Mouse (Mus musculus): ENCODE results near the gene Celsr2.

Celsr2 gene

DNA sequence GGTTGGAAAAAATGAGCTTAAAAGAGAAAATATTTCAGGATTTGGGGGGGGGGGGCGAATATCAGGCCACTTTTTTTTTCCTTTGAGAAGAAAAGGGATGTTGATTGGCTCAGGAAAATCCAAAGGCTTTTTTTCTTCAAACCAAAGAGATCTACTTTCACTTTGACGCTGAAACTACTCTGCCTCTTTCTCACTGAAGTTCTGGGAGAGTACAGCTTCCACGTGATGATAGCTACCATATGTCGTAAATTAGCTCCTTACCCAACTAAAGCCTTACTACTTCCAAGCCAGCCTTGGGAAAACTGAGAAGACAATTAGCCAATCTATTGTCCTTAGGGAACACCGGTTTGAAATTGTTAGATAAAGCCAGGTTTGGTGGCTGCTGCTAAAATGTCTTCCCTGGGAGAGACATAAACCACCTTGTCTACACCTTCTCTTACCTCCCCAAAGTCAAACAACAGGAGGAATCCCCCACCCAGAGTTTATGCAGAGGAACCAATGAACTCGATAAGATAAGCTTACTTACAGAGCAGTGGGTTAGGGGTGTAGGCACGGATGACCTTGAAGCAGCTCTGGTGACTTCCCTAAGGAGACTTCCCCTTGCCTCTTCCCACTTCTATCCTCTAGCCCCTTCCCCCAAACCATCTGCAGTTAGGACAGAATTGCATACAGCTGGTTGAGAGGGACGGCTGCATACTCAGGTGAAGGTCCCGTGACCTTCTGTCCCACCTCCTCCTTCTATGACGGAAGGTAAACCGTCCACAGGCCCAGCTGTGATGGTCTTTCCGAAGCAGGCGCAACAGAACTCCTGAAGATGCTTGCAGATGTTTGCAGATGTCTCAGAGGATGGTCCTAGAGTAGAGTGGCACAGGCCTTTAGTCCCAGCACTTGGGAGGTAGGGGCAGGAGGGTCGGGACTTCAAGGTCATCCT is 33.1 kb downstream of the Celsr2 start:
- intact Hi-C loops (cut with DNase I): loop anchor here (10.0 kb wide), 1 partner anchor 217 kb away; no protein-coding TSS in a partner anchor

GRCm38 (mm10) chr3:108380695-108381094 is 34.7 kb downstream of the Celsr2 start:
- intact Hi-C loops (cut with DNase I): loop anchor here (10.0 kb wide), 1 partner anchor 216 kb away; no protein-coding TSS in a partner anchor

DNA sequence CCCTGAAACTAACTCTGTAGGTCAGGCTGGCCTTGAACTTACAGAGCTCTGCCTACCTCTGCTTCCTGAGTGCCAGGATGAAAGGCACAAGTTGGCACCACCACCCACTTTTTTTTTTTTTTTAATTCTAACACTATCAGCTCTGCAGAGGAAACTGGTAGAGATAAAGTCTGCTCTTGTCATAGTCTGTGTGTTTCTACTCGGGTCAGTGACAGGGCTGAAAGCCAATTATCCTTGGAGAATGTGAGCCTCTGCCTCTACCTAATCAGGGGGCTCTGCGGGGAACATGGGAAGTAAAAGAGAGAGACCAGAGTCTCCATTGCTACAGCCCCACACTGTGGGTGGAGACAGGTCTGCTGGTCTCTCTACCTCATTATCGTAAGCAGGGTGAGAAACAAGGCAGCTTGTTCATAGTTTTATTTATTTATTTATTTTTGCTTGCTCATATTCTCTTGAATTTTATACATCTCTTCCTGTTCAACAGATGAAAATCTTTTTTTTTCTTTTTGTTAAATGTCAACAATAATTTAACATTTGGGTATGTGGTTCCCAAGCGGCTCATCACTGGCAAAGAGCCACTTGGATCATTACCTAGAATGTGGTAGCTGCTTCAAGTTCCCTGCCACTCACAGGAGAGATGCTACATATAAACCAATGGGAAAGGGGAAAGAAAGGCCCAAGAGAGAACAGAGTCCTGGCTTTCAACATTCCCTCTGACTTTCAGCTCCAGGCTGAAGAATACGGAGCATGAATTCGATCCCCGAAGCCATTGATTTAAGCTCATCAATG is 36.3 kb downstream of the Celsr2 start:
- intact Hi-C loops (cut with DNase I): no loop called here

- intact Hi-C loops (cut with DNase I): no loop called here
Measured at GRCm38 (mm10) chr3:108372691-108373090, 42.7 kb downstream of the Celsr2 start.

DNA sequence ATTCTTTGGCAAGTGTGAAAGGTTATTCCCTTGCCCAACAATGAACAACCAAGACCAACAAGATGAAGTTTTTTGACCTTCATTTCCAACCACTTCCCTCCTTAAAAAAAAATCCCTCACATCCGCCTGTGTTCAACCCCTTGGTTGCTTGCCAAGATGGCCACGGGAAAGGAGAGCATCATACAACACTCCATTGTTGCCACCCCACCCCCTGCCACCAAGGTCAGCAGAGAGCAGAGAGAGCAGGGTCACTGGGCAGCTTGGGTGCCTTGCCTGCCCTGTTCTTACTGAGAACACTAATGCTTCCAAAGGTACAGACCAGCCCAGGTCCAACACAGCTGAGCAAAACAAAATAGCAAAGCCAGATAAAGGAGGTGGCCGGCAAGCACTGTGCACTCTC is 43.1 kb downstream of the Celsr2 start:
- intact Hi-C loops (cut with DNase I): no loop called here

DNA sequence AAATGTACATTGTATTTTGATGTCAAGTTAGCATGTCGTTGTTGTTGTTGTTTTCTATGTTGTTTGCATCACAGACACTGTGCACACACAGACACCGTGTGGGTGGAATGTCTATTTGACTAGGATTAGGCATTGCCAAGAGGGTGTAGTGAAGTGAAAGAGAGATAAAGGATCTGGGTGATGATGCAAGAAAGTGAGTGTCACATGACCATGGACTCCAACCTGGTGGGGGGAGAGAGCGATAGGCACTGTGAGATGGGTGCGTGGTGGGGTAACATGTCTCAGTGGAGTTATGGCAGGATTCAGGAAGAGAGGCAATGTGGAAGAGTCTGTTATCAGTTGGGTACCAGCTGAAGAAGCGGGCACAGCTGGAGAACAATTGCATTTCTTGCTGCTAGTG is 46.6 kb downstream of the Celsr2 start:
- intact Hi-C loops (cut with DNase I): no loop called here

- intact Hi-C loops (cut with DNase I): no loop called here
Measured at GRCm38 (mm10) chr3:108367828-108368227, 47.5 kb downstream of the Celsr2 start.

- intact Hi-C loops (cut with DNase I): no loop called here
Measured at GRCm38 (mm10) chr3:108367173-108367572, 48.2 kb downstream of the Celsr2 start.

DNA sequence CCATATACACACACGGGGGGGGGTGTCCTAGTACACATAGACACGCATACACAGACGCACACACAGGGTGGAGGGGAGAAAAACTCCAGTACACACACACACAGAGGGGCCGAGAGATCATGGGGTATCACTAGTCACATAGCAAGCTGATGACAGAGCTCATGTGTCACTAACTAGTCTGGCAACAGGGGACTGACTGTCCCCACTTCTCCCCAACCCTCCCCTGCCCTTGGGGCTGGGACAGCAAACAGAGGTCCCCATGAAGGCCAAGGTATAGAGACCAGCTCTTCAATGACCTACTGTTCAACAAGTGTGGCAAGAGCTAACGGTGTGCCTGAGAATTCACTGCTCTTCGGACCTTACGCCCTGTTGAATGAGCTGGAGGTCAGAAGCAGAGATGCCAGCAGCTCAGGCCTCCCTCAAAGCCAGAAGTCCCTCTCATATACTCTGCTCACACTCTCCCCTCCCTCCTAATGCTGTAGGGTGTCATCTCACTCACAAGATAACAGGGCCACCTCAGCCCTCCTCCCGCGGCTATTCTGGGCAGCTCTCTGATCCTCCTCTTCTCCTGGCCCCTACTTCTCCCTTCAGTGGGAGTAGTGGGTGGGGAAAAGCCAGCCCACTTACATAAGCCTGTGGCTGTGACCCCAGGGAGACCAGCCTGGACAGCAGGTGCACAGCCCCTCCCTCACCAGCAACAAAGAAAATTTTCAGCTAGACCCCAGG is 50.9 kb downstream of the Celsr2 start, which contains the start of gene Mybphl:
Gene Mybphl, plus strand, starts transcription at position 642 of the 726 bp plus-strand sequence.
- intact Hi-C loops (cut with DNase I): no loop called here

DNA sequence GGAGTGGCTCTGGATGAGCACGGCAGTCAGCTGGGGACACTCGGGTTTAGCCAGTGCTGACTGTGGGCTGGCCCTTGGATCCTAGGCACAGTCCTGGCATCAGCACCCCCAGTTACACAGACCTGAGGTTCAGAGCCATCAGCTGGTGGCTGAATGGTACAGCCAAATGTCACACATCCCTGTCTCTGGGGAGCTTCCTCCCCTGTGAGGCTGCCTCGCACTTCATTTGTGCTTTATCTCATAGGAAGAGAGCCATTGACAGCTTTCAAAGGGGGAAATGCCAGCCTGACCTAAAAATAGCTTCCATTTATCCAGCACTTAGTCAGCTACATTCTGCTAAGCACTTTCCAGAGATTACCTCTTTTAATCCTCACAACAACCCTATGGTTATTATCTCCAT is 51.7 kb downstream of the Celsr2 start:
- intact Hi-C loops (cut with DNase I): no loop called here

DNA sequence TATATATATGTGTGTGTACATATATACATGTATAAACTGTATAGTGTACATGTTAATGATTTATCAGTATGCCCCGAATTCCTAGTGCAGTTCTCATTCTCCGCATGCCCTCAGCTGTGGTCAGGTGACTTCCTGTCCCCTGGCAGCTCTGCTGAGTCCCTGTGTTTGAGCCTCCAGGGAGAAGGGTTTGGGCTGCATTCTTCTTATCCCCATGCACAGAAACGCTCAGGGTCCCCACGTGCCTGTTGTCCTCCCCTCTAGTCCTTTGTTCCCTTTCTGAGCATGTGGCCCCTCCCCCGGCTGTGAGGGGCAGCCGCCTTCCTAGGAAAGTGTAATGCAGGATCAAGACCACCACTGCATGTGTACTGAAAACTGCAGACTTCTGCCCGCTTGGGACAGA is 54.5 kb downstream of the Celsr2 start:
- intact Hi-C loops (cut with DNase I): no loop called here

DNA sequence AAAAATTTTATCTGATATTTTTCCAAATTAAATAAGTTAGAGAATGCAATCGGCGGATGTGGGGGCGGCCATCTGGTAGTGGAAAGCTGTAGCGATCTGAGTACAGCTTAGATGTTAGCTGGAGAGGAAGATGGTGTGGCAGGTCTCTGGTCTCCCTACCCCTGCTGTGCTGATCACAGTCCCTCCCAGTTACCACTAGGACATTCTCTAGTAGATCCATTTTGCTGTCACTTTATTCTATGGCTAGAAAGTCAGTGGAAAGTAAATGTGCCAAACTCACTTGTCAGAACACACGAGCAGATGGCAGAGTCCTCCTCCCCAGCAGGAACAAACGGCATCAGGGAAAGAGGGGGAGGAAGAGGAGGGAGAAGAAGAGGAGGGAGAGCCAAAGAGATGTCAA is 56.9 kb downstream of the Celsr2 start:
- intact Hi-C loops (cut with DNase I): no loop called here

- intact Hi-C loops (cut with DNase I): no loop called here
Measured at GRCm38 (mm10) chr3:108357051-108357450, 58.3 kb downstream of the Celsr2 start.

- intact Hi-C loops (cut with DNase I): no loop called here
Measured at GRCm38 (mm10) chr3:108355245-108355644, 60.1 kb downstream of the Celsr2 start.

GRCm38 (mm10) chr3:108348376-108348775 is 67.0 kb downstream of the Celsr2 start:
- intact Hi-C loops (cut with DNase I): no loop called here

- intact Hi-C loops (cut with DNase I): no loop called here
Measured at GRCm38 (mm10) chr3:108345855-108346254, 69.5 kb downstream of the Celsr2 start.

GRCm38 (mm10) chr3:108342185-108342584 is 73.2 kb downstream of the Celsr2 start:
- intact Hi-C loops (cut with DNase I): no loop called here

DNA sequence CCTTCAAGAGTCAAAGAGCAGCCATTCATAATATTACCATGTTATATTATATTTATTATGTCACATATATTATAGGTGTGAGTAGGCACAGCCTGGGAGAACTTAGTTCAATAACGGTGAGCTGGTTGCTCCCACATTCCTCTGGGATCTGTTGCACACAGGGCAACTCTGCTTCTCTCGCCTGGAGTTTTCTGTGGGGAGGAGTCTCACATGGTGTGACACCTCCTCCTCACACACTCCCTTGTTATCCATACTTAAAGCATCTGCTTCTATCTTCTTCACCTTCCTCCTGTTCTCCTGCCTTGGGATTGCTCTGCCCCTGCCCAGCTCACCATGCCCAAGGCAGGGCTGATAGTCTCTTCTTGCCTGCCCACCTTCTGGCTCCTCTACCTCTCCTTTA is 74.3 kb downstream of the Celsr2 start:
- intact Hi-C loops (cut with DNase I): no loop called here

All from adrenal gland (tissue).